8 mouse cellular contexts compared by ENCODE assay signal in genomic region chr11:79530333-79530761, GRCm38 (mm10). TPM values are rescaled to one million over a fixed set of nuclear protein-coding genes. Genes with fewer than 3 reads are reported as not detected.
DNase-seq lines count a peak whose midpoint lies in the region.

Evi2 (minus strand) TSS chr11:79530589.
Evi2a (minus strand) TSS chr11:79530609.

- DNase-seq in kidney, adult 9 months = peak; percentile 15
- no peak for DNase-seq in kidney, adult 18-20 months
- peak; percentile 83 for DNase-seq in brain, adult 2 months (ENCODE audit: low read depth, low spot score)
- DNase-seq in left cerebral cortex, postnatal 14 days (ENCODE audit: low spot score in 2 of 2) = peak; percentile 20 to 49
- peak; percentile 85 for DNase-seq in naive thymus-derived CD4-positive, alpha-beta T cell, adult 2 months (ENCODE audit: low read depth)
- no peak for DNase-seq in ovary, adult 18-20 months (ENCODE audit: low spot score)
- DNase-seq in cerebellum, postnatal 25 days = no peak
- DNase-seq in embryo, embryonic 11 days = no peak

- intact Hi-C loops in left cerebral cortex, postnatal 14 days (cut with DNase I) = no loop called here

RNA-seq across cellular contexts. Expression of gene Evi2, which starts in this region (rescaled TPM):
- under 1 TPM in 1 of 2 experiments, not detected in 1; 0.13 TPM for total RNA-seq in left cerebral cortex, postnatal 14 days (2021)

RNA-seq across cellular contexts. Expression of gene Evi2a, which starts in this region (rescaled TPM):
- total RNA-seq in left cerebral cortex, postnatal 14 days (2021) = 10 to 100 TPM in 1 of 2 experiments, 1 to 10 TPM in 1; 5.5 to 10.2 TPM

Comparison
In these comparisons a context has a peak if more than half of its experiments do, and no peak if none do; other contexts are left out.
1. DNase-seq: peak in kidney, adult 9 months (single experiment), brain, adult 2 months (single experiment), left cerebral cortex, postnatal 14 days (2 of 2) and naive thymus-derived CD4-positive, alpha-beta T cell, adult 2 months (single experiment); none in kidney, adult 18-20 months (single experiment), ovary, adult 18-20 months (single experiment), cerebellum, postnatal 25 days (0 of 2) and embryo, embryonic 11 days (single experiment).